Mouse (Mus musculus) ES-Bruce4 (cell line): Measurements from ENCODE around the gene Inpp4b. TPM values are rescaled to one million over a fixed set of nuclear protein-coding genes. Genes with fewer than 3 reads are reported as not detected.

ENCODE experiments used
- H3K27ac ChIP-seq: 2 replicates; pipeline ENCODE4 v1.5.1; 2012; ENCODE audit warnings: low read length, inconsistent platforms; ENCODE audit not compliant: insufficient read depth
- H3K27me3 ChIP-seq: 2 replicates; pipeline ENCODE4 v1.6.1; 2012; ENCODE audit warnings: mild to moderate bottlenecking, low read length, inconsistent platforms; ENCODE audit not compliant: control insufficient read depth, poor library complexity, insufficient read depth, severe bottlenecking
- H3K36me3 ChIP-seq: 2 replicates; pipeline ENCODE4 v1.6.1; 2012; ENCODE audit warnings: inconsistent platforms, mild to moderate bottlenecking, low read length, moderate library complexity; ENCODE audit not compliant: control insufficient read depth, poor library complexity, insufficient read depth, severe bottlenecking
- H3K4me1 ChIP-seq: one replicate; pipeline ENCODE4 v1.8.1; 2011; ENCODE audit warnings: low read length; ENCODE audit not compliant: control insufficient read depth, insufficient read depth
- H3K4me3 ChIP-seq: 2 replicates; pipeline ENCODE4 v1.5.1; 2011; ENCODE audit warnings: low read depth, mild to moderate bottlenecking, low read length
- H3K9ac ChIP-seq: 2 replicates; pipeline ENCODE4 v1.6.1; 2012; ENCODE audit warnings: low read depth, mild to moderate bottlenecking, inconsistent platforms; ENCODE audit not compliant: poor library complexity, severe bottlenecking
- H3K9me3 ChIP-seq: replicated peaks from 2 replicates; pipeline ENCODE4 v1.6.1; 2012; ENCODE audit warnings: mild to moderate bottlenecking, low read length, inconsistent platforms; ENCODE audit not compliant: control insufficient read depth, poor library complexity, insufficient read depth, severe bottlenecking
- CTCF ChIP-seq: IDR thresholded peaks from one replicate; pipeline ENCODE4 v1.8.1; 2011; ENCODE audit warnings: low read depth, low read length
- EP300 ChIP-seq: IDR thresholded peaks from 2 replicates; pipeline ENCODE4 v1.6.1; 2011; ENCODE audit warnings: low read depth, low read length; ENCODE audit not compliant: insufficient read depth
- POLR2A ChIP-seq: IDR thresholded peaks from one replicate; pipeline ENCODE4 v1.8.1; 2011; ENCODE audit warnings: low read length; ENCODE audit not compliant: insufficient read depth
- polyA plus RNA-seq: library from polyadenylated mRNA; stranded (reverse); fragments of >200 nt; gene quantifications from 2 replicates; pipeline ENCODE4 v1.2.4, GENCODE M21; 2011; ENCODE audit warnings: low read depth; ENCODE audit not compliant: missing spikeins, insufficient read depth, insufficient read length

The Inpp4b gene
- polyA plus RNA-seq, 1 experiment, result not detected

DNA sequence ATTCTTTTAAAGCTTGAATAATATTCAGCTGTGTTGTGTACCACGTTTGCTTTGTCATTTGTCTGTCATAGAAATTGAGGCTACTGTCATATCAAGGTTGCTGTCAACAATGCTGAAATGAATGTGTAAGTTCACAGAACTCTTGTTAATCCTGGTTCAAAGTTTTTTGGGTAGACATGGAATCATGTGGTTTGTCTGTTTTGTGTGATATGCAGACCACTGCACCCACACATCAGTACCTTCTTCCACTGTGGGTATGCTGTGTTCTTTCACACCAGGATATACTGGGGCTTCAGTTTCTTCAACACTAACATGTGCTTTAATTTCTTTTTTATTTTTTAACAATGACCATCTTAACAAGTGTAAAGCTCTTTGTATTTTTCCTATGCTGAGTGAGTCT lies 220.0 kb downstream of the Inpp4b start:
- Histone ChIP-seq H3K27me3 (no peaks in the 10 kb centered on the region), H3K36me3 (no peaks in the 10 kb centered on the region), H3K4me1 (no peaks in the 10 kb centered on the region), H3K27ac (no peak overlapping the region), H3K9ac (no peak overlapping the region), H3K4me3 (no peak overlapping the region), H3K9me3 (no peaks in the 10 kb centered on the region)
- TF ChIP-seq POLR2A, result no peak
- TF ChIP-seq EP300, result no peak
- TF ChIP-seq CTCF, result no peak

DNA sequence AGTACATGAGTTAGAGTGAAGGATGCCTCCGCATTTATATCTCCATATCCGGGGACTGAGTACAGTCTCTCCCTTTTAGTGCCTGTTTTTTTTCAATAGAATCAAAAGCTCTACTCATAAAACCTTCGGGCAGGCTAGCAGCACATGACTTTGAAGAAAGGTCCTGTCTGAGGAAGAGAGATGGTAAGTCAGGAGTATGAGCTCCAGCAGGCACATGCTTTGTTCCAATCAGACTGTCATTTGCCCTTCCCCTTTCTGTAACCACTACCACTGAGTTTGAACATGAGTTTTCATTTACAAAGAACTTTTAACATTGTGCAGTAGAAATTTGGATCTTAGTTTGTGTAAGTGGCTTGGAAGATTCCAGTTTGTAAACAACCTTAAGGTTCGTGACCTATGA lies 223.1 kb downstream of the Inpp4b start:
- no peaks in the 10 kb centered on the region for H3K9me3 ChIP-seq
- no peak overlapping the region for H3K27ac ChIP-seq
- H3K27me3 ChIP-seq, result no peaks in the 10 kb centered on the region
- no peak overlapping the region for H3K4me3 ChIP-seq
- H3K9ac ChIP-seq, result no peak overlapping the region
- no peaks in the 10 kb centered on the region for H3K36me3 ChIP-seq
- TF ChIP-seq POLR2A, result no peak
- H3K4me1 ChIP-seq, result no peaks in the 10 kb centered on the region

DNA sequence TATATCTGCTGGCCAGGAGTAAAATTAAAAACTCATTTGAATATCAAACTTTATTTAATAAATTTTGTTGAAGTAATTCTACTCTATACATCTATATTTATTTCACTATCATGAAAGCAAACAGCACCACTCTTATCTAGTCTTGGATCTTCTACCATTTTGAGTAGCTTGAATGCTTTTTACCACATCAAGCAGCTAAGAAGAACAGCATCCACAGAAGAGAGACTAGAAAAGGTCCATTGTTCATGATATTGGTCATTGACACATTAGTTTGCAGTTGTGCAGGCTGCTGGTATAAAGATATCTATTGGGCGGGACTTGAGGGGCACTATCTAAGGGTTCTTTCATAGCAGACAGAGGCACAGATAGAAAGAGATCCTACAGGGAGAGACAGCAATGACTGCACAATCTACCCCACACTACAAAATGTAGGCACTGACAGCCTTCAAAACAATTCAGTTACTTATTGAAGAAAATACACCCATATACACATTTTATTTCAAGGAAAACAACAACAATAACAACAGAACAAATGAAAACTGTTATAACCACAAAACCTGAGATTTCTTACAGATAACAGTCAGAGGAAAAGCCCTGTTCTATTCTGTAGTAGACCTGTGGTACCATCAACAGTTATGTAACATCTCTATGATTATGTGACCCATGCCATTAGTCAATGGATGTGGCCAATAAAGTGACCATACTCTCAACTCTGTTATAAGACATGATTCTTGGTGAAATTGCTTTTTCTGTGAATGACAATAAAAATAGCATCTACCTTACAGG lies 230.2 kb downstream of the Inpp4b start:
- no peaks in the 10 kb centered on the region for H3K36me3 ChIP-seq
- H3K9me3 ChIP-seq, result no peaks in the 10 kb centered on the region
- H3K27ac ChIP-seq, result no peak overlapping the region
- no peaks in the 10 kb centered on the region for H3K4me1 ChIP-seq
- no peak overlapping the region for H3K9ac ChIP-seq
- H3K4me3 ChIP-seq, result no peak overlapping the region
- TF ChIP-seq EP300 (no peak), POLR2A (no peak), CTCF (no peak)
- H3K27me3 ChIP-seq, result no peaks in the 10 kb centered on the region

DNA sequence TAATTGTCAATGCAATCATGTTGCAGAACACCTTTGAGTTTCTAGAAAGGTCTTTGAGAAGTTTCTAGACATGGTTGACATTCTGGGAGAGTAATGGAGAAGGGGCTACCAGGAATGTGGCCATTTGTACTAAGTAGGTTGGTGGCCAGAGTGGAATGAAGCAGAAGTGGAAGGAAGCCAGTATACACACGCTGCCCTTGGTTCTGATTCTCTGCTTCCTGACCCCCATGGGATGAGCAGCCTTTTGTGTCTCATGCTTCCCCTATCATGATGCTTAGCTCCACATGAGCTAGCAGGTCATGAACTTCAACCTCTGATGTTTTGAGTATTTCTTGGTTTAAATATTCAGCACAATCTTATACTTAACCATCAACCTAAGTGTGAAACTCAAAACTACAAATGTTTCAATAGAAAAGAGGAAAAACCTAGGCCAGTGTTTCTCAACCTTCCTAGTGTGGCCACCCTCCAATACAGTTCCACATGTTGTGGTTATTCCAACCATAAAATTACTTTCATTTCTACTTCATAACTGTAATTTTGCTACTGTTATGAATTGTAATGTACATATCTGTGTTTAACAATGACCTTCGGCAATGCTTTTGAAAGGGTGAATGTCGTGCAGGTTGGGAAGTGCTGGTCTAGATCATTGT lies 233.0 kb downstream of the Inpp4b start:
- H3K4me3 ChIP-seq, result no peak overlapping the region
- H3K4me1 ChIP-seq, result no peaks in the 10 kb centered on the region
- H3K27me3 ChIP-seq, result no peaks in the 10 kb centered on the region
- H3K36me3 ChIP-seq, result no peaks in the 10 kb centered on the region
- H3K27ac ChIP-seq, result no peak overlapping the region
- H3K9me3 ChIP-seq, result no peaks in the 10 kb centered on the region
- H3K9ac ChIP-seq, result no peak overlapping the region
- no peak for TF ChIP-seq CTCF
- TF ChIP-seq POLR2A, result no peak
- no peak for TF ChIP-seq EP300

DNA sequence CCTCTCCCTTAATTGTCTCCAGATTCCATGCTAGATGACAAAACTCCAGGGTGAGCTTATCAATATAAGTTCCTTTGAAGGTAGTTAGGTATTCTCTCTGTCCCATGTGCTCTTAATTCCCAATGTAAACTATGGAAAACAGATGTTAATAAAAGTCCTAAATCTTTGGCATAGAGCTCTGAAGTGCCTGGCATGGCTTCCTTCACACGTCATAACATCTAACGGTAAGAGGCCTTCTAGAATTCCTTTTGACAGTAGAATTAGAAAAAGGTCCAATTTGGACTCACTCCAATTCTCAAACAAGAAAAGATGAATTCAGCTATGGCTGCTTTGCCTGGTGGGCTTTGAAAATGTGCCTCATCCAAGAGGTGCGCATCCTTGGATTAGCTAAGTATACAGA lies 236.6 kb downstream of the Inpp4b start:
- H3K27me3 ChIP-seq, result no peaks in the 10 kb centered on the region
- H3K4me3 ChIP-seq, result no peak overlapping the region
- H3K36me3 ChIP-seq, result no peaks in the 10 kb centered on the region
- H3K9me3 ChIP-seq, result no peaks in the 10 kb centered on the region
- H3K9ac ChIP-seq, result no peak overlapping the region
- no peaks in the 10 kb centered on the region for H3K4me1 ChIP-seq
- TF ChIP-seq CTCF (no peak), EP300 (no peak), POLR2A (no peak)
- no peak overlapping the region for H3K27ac ChIP-seq

DNA sequence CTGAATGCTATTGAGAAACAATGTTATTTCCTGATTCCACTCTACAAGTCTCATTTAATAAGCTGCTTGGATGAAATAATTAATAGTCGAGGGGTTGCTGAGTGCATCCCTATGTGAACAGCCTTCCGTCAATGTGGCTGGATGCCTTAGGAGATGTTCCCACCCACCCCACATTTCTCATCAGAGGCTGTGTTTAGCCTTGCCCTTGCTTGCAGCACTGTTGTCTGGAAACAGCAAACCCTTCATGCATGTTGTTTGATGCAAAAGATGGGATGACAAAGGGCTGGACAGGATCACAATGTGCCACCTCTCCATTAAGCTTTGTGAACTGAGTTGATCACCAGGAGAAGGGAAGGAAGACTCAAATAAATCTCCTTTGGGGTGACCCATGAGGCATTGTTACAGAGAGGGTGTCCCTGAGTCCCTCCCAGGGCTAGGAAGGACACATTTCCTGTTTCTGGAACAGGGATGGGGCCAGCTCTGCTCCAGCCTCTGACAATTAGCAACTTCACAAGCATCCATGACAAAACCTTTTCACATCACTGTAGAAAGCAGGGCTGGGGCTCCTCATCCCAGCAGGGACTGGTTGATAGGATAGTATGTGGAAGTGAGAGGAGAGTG lies 239.6 kb downstream of the Inpp4b start:
- no peak overlapping the region for H3K27ac ChIP-seq
- TF ChIP-seq POLR2A (no peak), CTCF (no peak)
- no peak overlapping the region for H3K9ac ChIP-seq
- H3K27me3 ChIP-seq, result no peaks in the 10 kb centered on the region
- H3K4me3 ChIP-seq, result no peak overlapping the region
- H3K9me3 ChIP-seq, result no peaks in the 10 kb centered on the region
- no peaks in the 10 kb centered on the region for H3K4me1 ChIP-seq
- no peaks in the 10 kb centered on the region for H3K36me3 ChIP-seq
